Mouse (Mus musculus) gastrocnemius, adult 2 months (tissue): Measurements from ENCODE around the gene Cd2bp2. TPM values are rescaled to one million over a fixed set of nuclear protein-coding genes. Genes with fewer than 3 reads are reported as not detected.

Source experiments
- DNase-seq: peaks from one replicate; pipeline ENCODE4 v3.0.0; 2022
- H3K27ac ChIP-seq: fragments of 200-600 bp; 2 replicates; pipeline ENCODE4 v1.8.1; 2022; ENCODE audit warnings: mild to moderate bottlenecking
- H3K4me3 ChIP-seq: fragments of 200-600 bp; 2 replicates; pipeline ENCODE4 v1.8.1; 2022; ENCODE audit warnings: mild to moderate bottlenecking, moderate library complexity
- CTCF ChIP-seq: fragments of 200-600 bp; IDR thresholded peaks from 2 replicates; pipeline ENCODE4 v1.8.1; 2022; ENCODE audit warnings: antibody characterized with exemption, mild to moderate bottlenecking, moderate library complexity
- intact Hi-C: fragments of 180-260 bp; cut with DNase I; formaldehyde crosslinking; loops from one replicate; pipeline ENCODE4 v1.15.1; 2025
- total RNA-seq, 2 experiments: library from RNA; stranded (reverse); gene quantifications; 2 replicates each; pipeline ENCODE4 v1.2.3; 2021

Cd2bp2 gene
- total RNA-seq, 2 experiments from 2014 or later: 27.2 to 32.4 TPM

DNA sequence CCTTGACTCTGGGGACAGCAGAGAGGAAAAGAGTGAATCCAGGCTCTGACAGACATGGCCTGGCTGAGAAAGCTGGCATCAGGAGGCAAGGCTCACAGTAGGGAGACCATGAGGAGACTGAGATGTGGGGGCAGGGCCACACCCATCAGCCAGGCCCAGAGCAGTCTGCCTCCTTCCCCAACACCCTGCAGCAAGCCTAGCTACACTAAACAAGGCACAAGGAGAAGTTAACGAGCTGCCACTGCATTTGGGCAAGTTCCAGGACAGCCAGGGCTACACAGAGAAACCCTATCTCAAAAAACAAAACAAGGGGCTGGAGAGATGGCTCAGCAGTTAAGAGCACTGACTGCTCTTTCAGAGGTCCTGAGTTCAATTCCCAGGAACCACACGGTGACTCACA lies 53.6 kb downstream of the Cd2bp2 start:
- H3K27ac ChIP-seq: no peak overlapping the region

More for the DNA sequence above, 53.6 kb downstream of the Cd2bp2 start:
- H3K4me3 ChIP-seq: no peak overlapping the region
- no peak for DNase-seq
- TF ChIP-seq CTCF: no peak
- intact Hi-C loops: loop anchor here (5.0 kb wide), 1 partner anchor 40 kb away; no protein-coding TSS in a partner anchor

Other genes with a start within 250 kb of the Cd2bp2 start
- gene Asphd1, start 246.5 kb downstream of the Cd2bp2 start, total RNA-seq: not detected
- gene Sez6l2, start 245.5 kb downstream of the Cd2bp2 start, total RNA-seq: 1 to 10 TPM; 1.1 to 1.4 TPM
- 10 to 100 TPM; 29.3 to 41.0 TPM for gene Cdipt, start 220.1 kb downstream of the Cd2bp2 start, total RNA-seq
- gene Cdiptos, start 220.0 kb downstream of the Cd2bp2 start, total RNA-seq: under 1 TPM in 1 of 2 experiments, not detected in 1; 0.47 TPM
- gene Mvp, start 181.4 kb downstream of the Cd2bp2 start, total RNA-seq: 10 to 100 TPM; 26.5 to 30.2 TPM
- not detected for gene Pagr1b, start 179.6 kb downstream of the Cd2bp2 start, total RNA-seq
- 1 to 10 TPM in 1 of 2 experiments, not detected in 1; 2.4 TPM for gene Pagr1a, start 178.7 kb downstream of the Cd2bp2 start, total RNA-seq
- gene Gm42742, start 175.0 kb downstream of the Cd2bp2 start, total RNA-seq: 10 to 100 TPM; 19.4 to 21.7 TPM
- under 1 TPM; 0.14 to 0.61 TPM for gene Prrt2, start 174.8 kb downstream of the Cd2bp2 start, total RNA-seq
- gene Maz, start 169.0 kb downstream of the Cd2bp2 start, total RNA-seq: 10 to 100 TPM; 74.5 to 79.0 TPM
- under 1 TPM; 0.66 to 0.84 TPM for gene Kif22, start 153.6 kb downstream of the Cd2bp2 start, total RNA-seq
- gene Zg16, start 108.7 kb downstream of the Cd2bp2 start, total RNA-seq: not detected
- gene AI467606, start 104.7 kb downstream of the Cd2bp2 start, total RNA-seq: under 1 TPM; 0.51 to 0.92 TPM
- under 1 TPM; 0.31 to 0.53 TPM for gene Qprt, start 73.8 kb downstream of the Cd2bp2 start, total RNA-seq
- under 1 TPM in 1 of 2 experiments, not detected in 1; 0.17 TPM for gene Spn, start 58.2 kb downstream of the Cd2bp2 start, total RNA-seq
- gene Tbc1d10b, start 12.4 kb upstream of the Cd2bp2 start, total RNA-seq: 10 to 100 TPM; 31.6 to 32.8 TPM
- gene Mylpf, start 12.8 kb upstream of the Cd2bp2 start, total RNA-seq: over 10,000 TPM; 24,727 to 33,034 TPM
- gene Zfp553, start 37.0 kb upstream of the Cd2bp2 start, total RNA-seq: 1 to 10 TPM; 4.2 to 5.1 TPM
- 1 to 10 TPM in 1 of 2 experiments, under 1 TPM in 1; 0.89 to 2.1 TPM for gene Sept1, start 37.1 kb upstream of the Cd2bp2 start, total RNA-seq
- 10 to 100 TPM; 17.6 to 17.7 TPM for gene Zfp771, start 48.2 kb upstream of the Cd2bp2 start, total RNA-seq
- 10 to 100 TPM; 25.1 to 35.4 TPM for gene Dctpp1, start 64.7 kb upstream of the Cd2bp2 start, total RNA-seq
- 10 to 100 TPM; 30.1 to 36.3 TPM for gene Sephs2, start 78.0 kb upstream of the Cd2bp2 start, total RNA-seq
- under 1 TPM; 0.15 to 0.25 TPM for gene Itgal, start 100.2 kb upstream of the Cd2bp2 start, total RNA-seq
- 10 to 100 TPM; 35.2 to 38.9 TPM for gene Zfp768, start 149.5 kb upstream of the Cd2bp2 start, total RNA-seq
- gene Zfp747, start 180.0 kb upstream of the Cd2bp2 start, total RNA-seq: 1 to 10 TPM; 3.7 to 3.8 TPM
- gene 9130019O22Rik, start 191.1 kb upstream of the Cd2bp2 start, total RNA-seq: 1 to 10 TPM; 1.6 to 2.4 TPM
- gene E430018J23Rik, start 197.6 kb upstream of the Cd2bp2 start, total RNA-seq: 1 to 10 TPM; 1.2 to 1.3 TPM
- gene Zfp764, start 210.8 kb upstream of the Cd2bp2 start, total RNA-seq: 1 to 10 TPM; 1.7 to 2.5 TPM
- 1 to 10 TPM; 1.5 to 2.1 TPM for gene Zfp688, start 226.0 kb upstream of the Cd2bp2 start, total RNA-seq